ENCODE assay signal across 8 mouse cellular contexts in the genomic region with DNA sequence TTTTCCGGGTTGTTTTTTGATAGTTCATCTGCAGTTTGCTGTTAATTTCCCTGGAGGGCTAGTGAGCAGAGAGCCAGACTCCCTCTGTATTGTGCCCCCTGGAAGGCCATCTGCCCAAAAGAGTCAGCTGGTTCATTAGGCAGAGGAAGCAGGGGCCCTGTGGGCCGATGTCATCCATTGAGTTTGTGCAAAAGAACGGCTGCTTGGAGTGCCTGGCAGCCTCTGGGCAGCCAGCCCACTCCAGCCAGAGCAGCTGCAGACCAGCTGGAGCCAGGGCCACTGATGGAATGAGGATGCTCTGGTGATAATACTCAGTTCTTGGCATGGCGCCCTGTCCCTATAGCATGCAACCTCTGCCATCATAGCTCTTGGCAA. TPM values are rescaled to one million over a fixed set of nuclear protein-coding genes. Genes with fewer than 3 reads are reported as not detected.
DNase-seq lines count a peak whose midpoint lies in the region; ATAC-seq and TF ChIP-seq lines count a peak whose summit lies in the region.

No protein-coding gene starts in this region.

- intact Hi-C loops in left cerebral cortex, adult 2 months (cut with DNase I) = no loop called here

- no peak for TF ChIP-seq CTCF in kidney, adult 2 months (conservative IDR thresholded peaks at IDR 0.05; ENCODE audit: insufficient read depth, insufficient read length, low read depth, low read length)
- TF ChIP-seq CTCF in left cerebral cortex, adult 2 months (IDR thresholded peaks at IDR 0.05) = no peak

- H3K4me1 ChIP-seq in kidney, adult 2 months (ENCODE audit: control insufficient read depth, insufficient read depth, low read length) = 0 out of 2 replicates have a peak, but pooled peaks cover 5% of the 10 kb centered on the region
- H3K4me1 ChIP-seq in neural tube, embryonic 13.5 days (replicated peaks) = peaks cover 37% of the 10 kb centered on the region

- WGBS in kidney, adult 2 months = 38% methylated on average over 4 of the region's 4 CpGs
- WGBS in neural tube, embryonic 13.5 days = 26% methylated on average over 4 of the region's 4 CpGs

- no peaks in the 10 kb centered on the region for H3K9me3 ChIP-seq in neural tube, embryonic 13.5 days

- H3K4me3 ChIP-seq in kidney, adult 2 months (ENCODE audit: insufficient read depth, low read depth, low read length) = no peak overlapping the region
- H3K4me3 ChIP-seq in left cerebral cortex, adult 2 months = no peak overlapping the region
- no peak overlapping the region for H3K4me3 ChIP-seq in neural tube, embryonic 13.5 days

- H3K36me3 ChIP-seq in kidney, adult 2 months (ENCODE audit: control insufficient read depth, insufficient read depth, low read length) = no peaks in the 10 kb centered on the region
- no peaks in the 10 kb centered on the region for H3K36me3 ChIP-seq in neural tube, embryonic 13.5 days

- peak; percentile 81 for ATAC-seq in neural tube, embryonic 13.5 days (ENCODE audit: low read depth)
- ATAC-seq in CD4-positive, CD25-positive, alpha-beta regulatory T cell, adult 4 months = no peak

- H3K4me2 ChIP-seq in neural tube, embryonic 13.5 days = no peak overlapping the region

- H3K9ac ChIP-seq in neural tube, embryonic 13.5 days = no peak overlapping the region

- H3K27me3 ChIP-seq in kidney, adult 2 months (replicated peaks; ENCODE audit: control insufficient read depth, insufficient read depth, low read length) = no peaks in the 10 kb centered on the region
- peaks cover 23% of the 10 kb centered on the region for H3K27me3 ChIP-seq in neural tube, embryonic 13.5 days

- no peak for TF ChIP-seq POLR2A in kidney, adult 2 months (IDR thresholded peaks at IDR 0.05; ENCODE audit: low read depth, low read length)

- peak; percentile 28 for DNase-seq in kidney, adult 2 months
- no peak for DNase-seq in kidney, adult 11 months
- DNase-seq in adrenal gland, postnatal 25 days = peak; percentile 44
- DNase-seq in frontal cortex, postnatal 36 days (ENCODE audit: low spot score in 2 of 2) = peak; percentile 36 to 67
- peak; percentile 29 to 58 for DNase-seq in left cerebral cortex, adult 2 months (ENCODE audit: extremely low spot score in 1 of 2, low spot score in 2 of 2)
- no peak for DNase-seq in thymus, postnatal 36 days

- H3K27ac ChIP-seq in kidney, adult 2 months (ENCODE audit: insufficient read depth, low read depth, low read length) = no peak overlapping the region
- peak overlapping the region; percentile 47; the same call in 1 of the 2 replicates for H3K27ac ChIP-seq in left cerebral cortex, adult 2 months
- peak overlapping the region; percentile 61 for H3K27ac ChIP-seq in neural tube, embryonic 13.5 days (replicated peaks)

RNA-seq across cellular contexts. Expression of a gene that starts 20.6 kb away (rescaled TPM):
- polyA plus RNA-seq in kidney, adult 2 months (2012; rRNA removed) = 2,247 and 2,656 TPM in 2 replicates
- 14.8 and 41.4 TPM in 2 replicates for total RNA-seq in adrenal gland, postnatal 25 days (2021)
- 10 to 100 TPM; 27.7 to 27.8 TPM for total RNA-seq in left cerebral cortex, adult 2 months (2021)
- 12.5 and 14.8 TPM in 2 replicates for polyA plus RNA-seq in neural tube, embryonic 13.5 days (2015; fragmentation: Nextera tagmentation; extraction: Ambion mirVana)
- polyA plus RNA-seq in CD4-positive, CD25-positive, alpha-beta regulatory T cell, adult 4 months (2017; shearing (Covaris generic)) = 100 to 1,000 TPM; 415 to 537 TPM

Comparison
In these comparisons a context has a peak if more than half of its experiments do, and no peak if none do; other contexts are left out.
1. DNase-seq: peak in kidney, adult 2 months (single experiment), adrenal gland, postnatal 25 days (single experiment), frontal cortex, postnatal 36 days (2 of 2) and left cerebral cortex, adult 2 months (2 of 2); none in kidney, adult 11 months (single experiment) and thymus, postnatal 36 days (0 of 2).
2. RNA of a gene that starts 20.6 kb away (polyA plus RNA-seq): 2,247 to 2,656 TPM in kidney, adult 2 months and 415 to 537 TPM in CD4-positive, CD25-positive, alpha-beta regulatory T cell, adult 4 months; 12.5 to 14.8 TPM in neural tube, embryonic 13.5 days; every median in the first group is over 10 times any median in the second.